Mouse (Mus musculus): ENCODE results near the gene Kat2a.

DNA sequence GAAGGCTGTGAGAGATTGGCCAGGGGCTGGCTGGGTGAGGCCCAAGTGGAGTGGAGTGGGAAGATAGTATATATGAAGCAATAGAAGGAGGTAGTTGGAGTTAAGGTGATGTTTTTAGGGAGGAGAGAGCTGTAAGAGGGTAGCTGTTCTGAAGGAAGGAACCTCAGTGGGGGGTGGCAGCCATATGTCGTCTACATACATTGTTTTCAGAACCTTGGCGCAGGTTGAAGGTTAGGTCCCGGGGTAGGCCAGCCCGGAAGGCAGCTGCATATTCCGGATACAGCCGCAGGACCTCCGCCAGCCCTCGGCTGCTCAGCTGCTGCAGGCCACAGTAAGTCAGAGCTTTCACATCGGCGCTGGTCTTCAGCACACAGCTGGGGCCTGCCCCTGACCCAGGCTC lies 34.3 kb upstream of the Kat2a start:
- no peak for TF ChIP-seq POLR2A (IDR thresholded peaks at IDR 0.05; ENCODE audit: insufficient read length, low read depth)
- no peak for TF ChIP-seq USF1 (IDR thresholded peaks at IDR 0.05; ENCODE audit: low read depth)
- TF ChIP-seq SRF (IDR thresholded peaks at IDR 0.05; ENCODE audit: control insufficient read depth, insufficient read length, low read depth), result no peak
- TF ChIP-seq MAX (IDR thresholded peaks at IDR 0.05; ENCODE audit: low read depth), result no peak
- no peak for TF ChIP-seq E2F4 (IDR thresholded peaks at IDR 0.05; ENCODE audit: insufficient read depth)
- peak in 1 of 3 experiments; percentile 18 for TF ChIP-seq MYOG (IDR thresholded peaks at IDR 0.05; ENCODE audit: control insufficient read depth in 1 of 3, insufficient read depth in 1 of 3, insufficient read length in 2 of 3, low read depth in 2 of 3)

Measured in myocyte (in vitro differentiated cells).